Mouse (Mus musculus) liver, embryonic 14.5 days (tissue): ENCODE data around the gene Atp5d. TPM values are rescaled to one million over a fixed set of nuclear protein-coding genes. Genes with fewer than 3 reads are reported as not detected.

Experiments
- ATAC-seq: fragments of 200-750 bp; cut with Nextera tagmentation; 2 replicates; pipeline ENCODE4 v1.8.0; 2017; ENCODE audit warnings: moderate number of reproducible peaks, mild to moderate bottlenecking, moderate library complexity; ENCODE audit not compliant: insufficient read depth
- DNase-seq, 3 experiments: peaks; one replicate each; pipeline ENCODE4 v3.0.0-alpha.2; 2012 to 2013; ENCODE audit warnings: low read depth in 3 of 3, low spot score in 3 of 3
- H3K27ac ChIP-seq: fragments of 300-500 bp; sonication (generic); 2 replicates; pipeline ENCODE4 v1.5.1; 2014; ENCODE audit warnings: moderate library complexity, mild to moderate bottlenecking, control low read depth, inconsistent platforms
- H3K27me3 ChIP-seq: fragments of 300-500 bp; sonication (generic); 2 replicates; pipeline ENCODE4 v1.6.1; 2014; ENCODE audit warnings: mild to moderate bottlenecking, low read length, moderate library complexity; ENCODE audit not compliant: control insufficient read depth, insufficient read depth
- H3K36me3 ChIP-seq: fragments of 300-500 bp; sonication (generic); replicated peaks from 2 replicates; pipeline ENCODE4 v1.6.1; 2014; ENCODE audit warnings: low read depth; ENCODE audit not compliant: control insufficient read depth, insufficient read depth
- H3K4me1 ChIP-seq, 2 experiments: fragments of 200-500 bp in 1 of 2; fragments of 300-500 bp in 1 of 2; sonication (generic) in 1 of 2; replicated peaks; 2 replicates each; pipeline ENCODE4 v1.6.1; 2012 to 2014; ENCODE audit warnings: antibody characterized with exemption in 1 of 2, inconsistent platforms in 1 of 2, low read length in 1 of 2; ENCODE audit not compliant: control insufficient read depth in 2 of 2, insufficient read depth in 2 of 2
- H3K4me2 ChIP-seq: fragments of 300-500 bp; sonication (generic); 2 replicates; pipeline ENCODE4 v1.6.1; 2014; ENCODE audit warnings: low read depth, mild to moderate bottlenecking, control low read depth, moderate library complexity
- H3K4me3 ChIP-seq, 2 experiments: fragments of 200-500 bp in 1 of 2; fragments of 300-500 bp in 1 of 2; sonication (generic) in 1 of 2; 2 replicates each; pipeline ENCODE4 v1.5.1; 2012 to 2014; ENCODE audit warnings: low read depth in 2 of 2, low read length in 2 of 2, mild to moderate bottlenecking in 2 of 2, control low read depth in 1 of 2, inconsistent platforms in 1 of 2, moderate library complexity in 1 of 2; ENCODE audit not compliant: insufficient read depth in 1 of 2
- H3K9ac ChIP-seq: fragments of 300-500 bp; sonication (generic); replicated peaks from 2 replicates; pipeline ENCODE4 v1.6.1; 2014; ENCODE audit warnings: mild to moderate bottlenecking, control low read depth, moderate library complexity
- H3K9me3 ChIP-seq: fragments of 300-500 bp; sonication (generic); 2 replicates; pipeline ENCODE4 v1.6.1; 2016; ENCODE audit warnings: low read length, mixed read lengths; ENCODE audit not compliant: control insufficient read depth
- CTCF ChIP-seq: IDR thresholded peaks from 2 replicates; pipeline ENCODE4 v1.5.1; 2016; ENCODE audit warnings: antibody characterized with exemption, low read depth, control low read depth
- EP300 ChIP-seq: IDR thresholded peaks from 2 replicates; pipeline ENCODE4 v1.6.1; 2016; ENCODE audit warnings: antibody characterized with exemption, low read depth
- WGBS: fragments of 180-500 bp; shearing (Covaris S2); extraction: QIAGEN DNeasy Blood & Tissue Kit; methylation state at CpG from one replicate; pipeline ENCODE4 v1.1.7; 2014; ENCODE audit not compliant: insufficient replicate concordance; 5-methylcytosine and 5-hydroxymethylcytosine counted together
- polyA plus RNA-seq, 2 experiments: library from polyadenylated mRNA; depleted of rRNA in 1 of 2; stranded (reverse) in 1 of 2; unstranded in 1 of 2; fragments of >200 nt; fragmentation: Nextera tagmentation in 1 of 2; extraction: Ambion mirVana in 1 of 2; gene quantifications; 2 replicates each; pipeline versions ENCODE4 v1.2.1 to v1.2.3; 2012 to 2014

The Atp5d gene
- polyA plus RNA-seq, 2 experiments = 211 to 249 TPM

- Histone ChIP-seq H3K9ac (no peak overlapping the region), H3K9me3 (no peaks in the 10 kb centered on the region), H3K4me2 (peak overlapping the region; percentile 99), H3K27me3 (no peaks in the 10 kb centered on the region), H3K36me3 (peaks cover 54% of the 10 kb centered on the region), H3K4me3 (no peak overlapping the region), H3K27ac (no peak overlapping the region; the same call in 1 of the 2 replicates), H3K4me1 (peaks cover 4 to 7% of the 10 kb centered on the region in 2 experiments)
- TF ChIP-seq CTCF = no peak
- no peak for TF ChIP-seq EP300
- DNase-seq = no peak
- 51% methylated on average over 3 of the region's 3 CpGs for WGBS
- ATAC-seq = no peak
Measured at GRCm38 (mm10) chr10:80152873-80153260, 14.4 kb downstream of the Atp5d start.

GRCm38 (mm10) chr10:80153713-80154112, 15.3 kb downstream of the Atp5d start:
- peak overlapping the region; percentile 99 for H3K4me2 ChIP-seq
- H3K4me3 ChIP-seq = no peak overlapping the region
- ATAC-seq = no peak
- H3K27ac ChIP-seq = no peak overlapping the region
- no peaks in the 10 kb centered on the region for H3K9me3 ChIP-seq
- WGBS = 89% methylated on average over 19 of the region's 19 CpGs
- H3K9ac ChIP-seq = no peak overlapping the region
- peaks cover 54% of the 10 kb centered on the region for H3K36me3 ChIP-seq
- no peaks in the 10 kb centered on the region for H3K27me3 ChIP-seq
- TF ChIP-seq EP300 = no peak
- no peak for TF ChIP-seq CTCF
- H3K4me1 ChIP-seq = peaks cover 6 to 7% of the 10 kb centered on the region in 2 experiments
- DNase-seq = no peak

- WGBS = 76% methylated on average over 7 of the region's 7 CpGs
- H3K4me1 ChIP-seq = peaks cover 12 to 14% of the 10 kb centered on the region in 2 experiments
- ATAC-seq (no peak), DNase-seq (no peak)
- H3K9ac ChIP-seq = no peak overlapping the region
- H3K4me2 ChIP-seq = no peak overlapping the region
- H3K27me3 ChIP-seq = no peaks in the 10 kb centered on the region
- H3K9me3 ChIP-seq = no peaks in the 10 kb centered on the region
- no peak overlapping the region for H3K4me3 ChIP-seq
- H3K36me3 ChIP-seq = peaks cover 54% of the 10 kb centered on the region
- TF ChIP-seq EP300 (no peak), CTCF (no peak)
- H3K27ac ChIP-seq = no peak overlapping the region
Measured at GRCm38 (mm10) chr10:80154384-80154783, 16.0 kb downstream of the Atp5d start.

- DNase-seq (no peak), ATAC-seq (no peak)
- Histone ChIP-seq H3K27ac (no peak overlapping the region), H3K4me3 (no peak overlapping the region), H3K9ac (no peak overlapping the region), H3K4me1 (peaks cover 17 to 19% of the 10 kb centered on the region in 2 experiments), H3K27me3 (no peaks in the 10 kb centered on the region), H3K9me3 (no peaks in the 10 kb centered on the region), H3K4me2 (no peak overlapping the region), H3K36me3 (peaks cover 54% of the 10 kb centered on the region)
- WGBS = 79% methylated on average over 1 of the region's 1 CpGs
- TF ChIP-seq CTCF = no peak
- no peak for TF ChIP-seq EP300
Measured at GRCm38 (mm10) chr10:80155277-80155676, 16.8 kb downstream of the Atp5d start.

- WGBS = 79% methylated on average over 29 of the region's 29 CpGs
- H3K4me2 ChIP-seq = no peak overlapping the region
- H3K4me3 ChIP-seq = no peak overlapping the region
- peaks cover 54% of the 10 kb centered on the region for H3K36me3 ChIP-seq
- H3K27ac ChIP-seq = no peak overlapping the region
- DNase-seq = no peak
- H3K9me3 ChIP-seq = no peaks in the 10 kb centered on the region
- H3K27me3 ChIP-seq = no peaks in the 10 kb centered on the region
- TF ChIP-seq EP300 (no peak), CTCF (no peak)
- H3K4me1 ChIP-seq = peaks cover 25 to 28% of the 10 kb centered on the region in 2 experiments
- ATAC-seq = no peak
- no peak overlapping the region for H3K9ac ChIP-seq
Measured at GRCm38 (mm10) chr10:80156002-80156751, 17.7 kb downstream of the Atp5d start.
